Mouse (Mus musculus): ENCODE measurements around the gene Sgce.
"Not testable (repeated sequence)": the region's sequence is repeated elsewhere in the genome, so short reads cannot be mapped to it uniquely, and the experiment has no call there.

Gene Sgce

GRCm38 (mm10) chr6:4722739-4723138 is 24.3 kb downstream of the Sgce start:
- DNase-seq = no peak

GRCm38 (mm10) chr6:4722142-4722541 is 24.9 kb downstream of the Sgce start:
- no peak for DNase-seq

GRCm38 (mm10) chr6:4717344-4717743 is 29.7 kb downstream of the Sgce start:
- DNase-seq = no peak

GRCm38 (mm10) chr6:4716171-4716570 is 30.8 kb downstream of the Sgce start:
- no peak for DNase-seq

DNA sequence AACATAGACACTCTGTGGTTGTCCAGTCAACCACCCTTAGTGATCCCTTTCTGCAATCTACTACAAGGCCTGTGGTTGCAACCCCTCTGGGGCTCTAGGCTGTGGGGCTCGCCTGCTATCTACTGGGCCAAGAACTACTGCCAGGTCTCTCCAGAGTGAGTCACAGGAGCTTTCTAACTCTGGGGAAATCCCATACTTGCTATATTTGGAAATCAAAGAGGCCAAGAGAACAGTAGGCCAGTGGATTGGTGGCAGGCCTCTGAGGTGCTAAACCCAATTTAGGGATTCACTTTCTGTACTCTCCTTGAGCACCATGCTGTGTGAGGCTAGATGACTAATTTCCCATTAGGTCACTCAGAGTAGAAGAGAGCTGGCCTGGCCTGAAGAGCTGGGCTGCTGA is 38.0 kb downstream of the Sgce start:
- DNase-seq = no peak

DNA sequence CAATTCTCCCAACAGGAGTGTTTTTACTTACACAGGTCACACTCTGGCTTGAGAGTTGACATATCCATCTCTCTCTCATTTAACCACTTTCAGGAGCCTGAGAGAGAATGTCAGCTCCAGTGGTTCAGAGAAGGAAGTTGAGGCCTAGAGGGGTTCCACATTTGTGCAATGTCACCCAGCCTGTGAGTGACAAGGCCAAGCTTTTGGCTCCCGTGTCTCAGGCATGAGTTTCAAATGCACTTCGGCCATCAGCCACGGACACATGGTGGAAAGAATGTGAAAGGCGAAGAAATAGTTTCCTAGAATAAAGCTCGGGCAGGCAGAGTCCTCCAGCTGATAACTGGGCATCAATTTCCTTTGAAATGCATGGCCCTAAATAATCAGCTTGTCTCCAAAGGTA is 40.6 kb downstream of the Sgce start:
- no peak for DNase-seq

DNA sequence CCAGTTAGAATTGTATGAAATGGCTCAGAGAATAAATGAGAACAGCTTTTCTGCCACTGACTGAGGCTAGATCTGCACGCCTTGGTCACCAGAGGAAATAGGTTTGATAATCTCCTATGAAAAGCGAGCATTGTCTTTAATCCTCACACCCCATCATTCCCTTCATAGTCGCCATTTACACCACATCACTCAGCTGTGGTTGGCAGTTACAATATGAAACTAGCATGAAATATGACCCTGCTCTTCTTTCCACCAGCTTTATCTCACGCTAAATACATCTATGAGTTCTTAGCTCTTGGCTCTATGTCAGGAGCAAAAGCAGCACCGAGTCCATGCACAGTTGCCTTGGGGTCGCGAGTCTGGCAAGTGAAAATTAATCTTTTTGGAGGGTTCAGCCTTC is 43.1 kb downstream of the Sgce start:
- no peak for DNase-seq

- no peak for DNase-seq
Observed at GRCm38 (mm10) chr6:4701641-4702040, 45.4 kb downstream of the Sgce start.

DNA sequence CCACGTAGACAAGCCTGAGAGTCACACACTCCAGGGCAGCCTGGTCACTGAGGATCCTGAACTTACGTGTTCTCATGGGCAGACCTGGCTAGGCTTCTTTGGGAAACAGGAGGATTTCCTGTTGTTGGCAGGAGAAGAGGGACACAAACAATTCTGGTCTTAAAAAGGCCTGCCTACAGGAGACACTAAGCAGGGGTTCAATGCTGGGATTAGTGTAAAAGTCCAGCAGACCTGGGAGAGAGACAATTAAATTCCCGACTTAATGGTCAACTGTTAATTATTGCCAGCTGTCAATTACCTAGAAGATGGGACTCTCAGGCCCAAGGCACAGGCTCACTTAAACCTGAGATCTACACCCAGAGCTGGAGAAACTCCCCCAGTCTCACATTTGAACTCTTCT is 51.2 kb downstream of the Sgce start:
- no peak for DNase-seq

GRCm38 (mm10) chr6:4694672-4695231 is 52.3 kb downstream of the Sgce start:
- no peak for DNase-seq

- no peak for DNase-seq
Observed at GRCm38 (mm10) chr6:4693544-4693943, 53.5 kb downstream of the Sgce start.

DNA sequence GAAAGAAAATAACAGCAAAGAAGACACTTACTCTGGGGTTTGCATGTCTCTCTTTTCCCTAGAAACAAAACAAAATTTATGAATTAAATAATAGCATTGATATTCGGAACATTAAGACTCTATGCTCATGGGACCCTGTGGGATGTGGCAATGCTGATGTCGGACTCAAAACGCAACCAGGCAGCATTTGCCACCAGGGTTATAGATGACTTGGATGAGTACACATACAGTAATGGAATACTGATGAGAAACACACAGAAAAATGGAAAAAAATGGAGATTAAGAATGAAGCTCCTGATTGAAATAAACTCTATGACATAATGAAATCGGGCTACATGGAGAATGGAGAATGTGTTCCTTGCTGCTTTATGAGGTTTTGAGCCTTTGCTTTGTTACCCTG is 56.6 kb downstream of the Sgce start:
- no peak for DNase-seq

DNA sequence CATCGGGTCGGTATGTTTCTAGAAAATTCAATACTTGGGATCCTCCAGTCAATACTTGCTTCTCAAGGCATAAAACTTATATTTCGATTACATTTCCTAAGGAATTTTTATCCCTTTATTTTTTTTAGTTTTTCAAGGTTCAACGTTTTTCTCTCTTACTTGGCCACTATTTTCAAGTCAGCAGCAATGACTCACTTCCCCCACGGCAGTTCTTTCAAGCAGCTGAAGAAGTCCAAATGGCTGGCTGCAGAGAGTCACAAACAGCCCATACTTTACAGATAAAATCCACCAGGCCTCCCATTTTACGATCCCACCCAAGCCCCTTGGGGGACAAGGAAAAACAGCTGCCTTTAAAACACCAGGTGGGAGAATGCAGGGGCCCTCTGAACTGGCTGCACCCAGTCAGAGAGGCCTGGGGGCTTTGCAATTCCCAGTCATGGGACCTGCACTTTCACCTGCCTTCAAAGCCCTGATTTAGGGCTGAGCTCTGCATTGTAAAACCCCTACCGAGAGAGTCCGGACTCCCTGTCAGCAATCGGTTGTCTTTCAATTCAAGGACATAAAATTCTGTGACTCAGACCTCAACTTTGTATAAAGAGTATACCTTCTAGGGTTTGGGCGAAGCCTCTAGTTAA is 62.2 kb downstream of the Sgce start:
- DNase-seq = no peak

DNA sequence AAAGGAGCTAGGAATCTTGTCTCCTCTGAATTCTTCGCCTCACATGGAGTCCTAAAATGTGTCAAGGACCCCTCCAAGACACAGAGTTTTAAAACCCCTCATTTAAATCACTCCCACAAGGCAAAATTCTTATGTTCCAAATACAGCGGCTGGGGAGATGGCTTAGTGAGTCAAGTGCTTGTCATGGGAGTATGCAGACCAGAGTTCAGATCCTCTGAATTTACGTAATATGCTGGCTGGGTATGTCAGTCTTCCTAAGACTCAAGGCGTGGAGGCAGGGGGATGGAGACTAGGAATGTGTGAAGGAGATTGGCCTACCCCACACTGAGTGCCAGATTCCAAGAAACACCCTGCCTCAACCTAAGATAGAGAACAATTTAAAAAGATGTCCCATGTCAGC is 66.4 kb downstream of the Sgce start:
- DNase-seq = no peak

DNA sequence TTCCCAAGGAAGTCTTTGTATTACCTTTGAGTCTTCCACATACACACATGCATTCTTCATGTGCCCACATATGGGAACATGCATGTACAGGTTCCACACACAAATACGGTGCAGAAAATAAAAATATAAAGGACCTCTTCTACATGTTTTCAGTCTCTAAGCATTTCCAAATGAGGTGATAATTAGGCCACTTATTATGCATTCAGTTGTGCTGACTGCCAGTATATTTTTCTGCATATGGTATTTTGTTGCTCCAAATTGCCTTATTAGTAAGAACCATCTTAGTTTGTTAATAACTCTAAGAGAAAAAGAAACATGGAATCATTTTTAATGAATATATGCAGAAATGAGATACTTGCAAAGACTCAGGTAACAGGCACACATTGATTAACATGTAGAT is 67.0 kb downstream of the Sgce start:
- no peak for DNase-seq

- no peak for DNase-seq
Observed at GRCm38 (mm10) chr6:4677356-4677761, 69.6 kb downstream of the Sgce start.

DNA sequence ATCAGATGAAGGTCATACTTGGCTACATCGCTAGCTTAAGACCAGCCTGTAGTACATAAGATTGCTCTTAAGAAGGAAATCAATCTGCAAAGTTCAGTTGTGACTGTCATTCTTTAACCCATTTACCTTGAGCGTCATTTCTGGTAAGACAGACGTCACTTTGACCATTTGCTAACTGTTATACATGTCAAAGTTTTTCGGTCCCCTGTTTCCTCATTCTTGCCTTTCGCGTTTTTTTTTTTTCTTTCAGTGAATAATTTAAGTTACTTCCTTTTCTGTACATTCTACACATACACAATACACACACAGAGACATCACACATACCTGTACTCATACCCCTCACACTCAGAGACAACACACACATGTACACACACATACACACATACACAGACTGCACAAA is 81.9 kb downstream of the Sgce start:
- no peak for DNase-seq

DNA sequence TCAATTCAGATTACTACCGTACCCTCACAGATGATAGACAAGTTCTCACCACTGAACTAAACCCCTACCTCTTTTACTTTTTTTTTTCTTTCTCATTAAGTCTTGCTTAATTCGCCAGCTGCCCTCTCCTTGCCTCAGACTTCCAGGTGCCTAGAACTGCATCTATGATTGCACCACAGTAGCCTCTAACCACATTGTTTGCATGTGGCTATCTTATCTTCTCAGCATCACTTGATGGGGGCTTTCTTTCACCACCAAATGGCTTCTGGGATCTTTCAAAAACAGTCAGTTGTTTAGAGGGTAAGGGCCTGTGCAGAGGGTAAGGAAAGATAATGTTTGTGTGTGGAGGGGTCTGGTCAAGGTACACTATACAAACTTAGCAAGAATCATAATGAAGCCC is 82.7 kb downstream of the Sgce start:
- no peak for DNase-seq

- DNase-seq = no peak
Observed at GRCm38 (mm10) chr6:4663516-4663915, 83.5 kb downstream of the Sgce start.

DNA sequence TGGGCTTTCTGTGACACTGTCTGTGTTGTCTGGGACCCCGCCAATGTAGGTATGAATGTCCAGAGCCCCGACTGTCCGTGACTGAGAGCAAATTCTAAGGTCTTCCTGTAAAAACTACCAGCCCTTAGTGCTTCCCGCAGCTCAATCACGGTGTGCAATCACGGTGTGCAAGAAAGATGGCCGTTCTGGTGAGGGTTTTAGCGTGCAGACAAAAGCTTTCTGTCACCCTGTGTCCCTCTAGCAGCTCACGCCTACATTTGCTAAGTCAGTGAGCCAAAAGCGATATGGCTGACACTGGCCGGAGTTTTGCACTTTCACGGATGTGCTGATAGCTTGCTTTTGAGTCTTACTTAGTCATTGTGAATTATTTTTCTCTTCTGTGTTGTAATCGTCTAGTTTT is 88.1 kb downstream of the Sgce start:
- DNase-seq = no peak

DNA sequence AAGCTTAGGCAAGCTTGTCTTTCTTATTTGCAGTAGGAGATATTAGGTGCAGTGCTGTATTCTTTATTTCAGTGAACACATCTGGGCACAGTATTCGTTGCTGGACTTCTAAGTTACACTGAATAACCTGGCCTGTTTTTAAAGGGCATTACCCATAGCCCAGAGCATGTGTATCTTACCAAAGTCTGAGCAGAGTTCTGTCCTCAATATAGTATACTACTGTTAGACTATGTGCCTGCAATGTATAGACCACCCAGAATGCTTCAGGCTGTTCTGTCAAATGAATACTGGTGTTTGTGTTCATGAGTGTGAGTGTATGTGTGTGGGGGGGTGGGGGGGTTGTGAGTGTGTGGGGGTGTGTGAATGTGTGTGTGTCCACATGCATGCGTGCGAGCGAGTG is 91.1 kb downstream of the Sgce start:
- no peak for DNase-seq

DNA sequence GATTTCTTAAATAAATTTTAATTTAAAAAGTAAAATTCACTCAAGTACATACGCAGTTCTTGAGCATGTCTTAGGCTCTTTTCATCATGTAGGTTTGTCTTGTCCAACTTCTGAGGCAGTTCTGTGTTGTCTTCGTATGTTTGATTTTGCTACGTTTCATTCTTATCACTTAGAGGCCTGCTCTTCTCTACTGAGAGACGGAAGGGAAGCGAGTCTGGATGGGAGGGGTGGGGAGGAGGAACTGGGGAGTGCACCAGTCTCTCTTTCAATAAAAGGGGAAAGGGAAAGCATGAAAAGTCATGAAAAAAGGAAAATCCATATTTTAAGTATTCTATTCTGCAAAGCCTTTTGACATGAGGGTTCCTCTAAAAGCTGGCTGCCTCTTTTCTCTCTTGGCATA is 91.5 kb downstream of the Sgce start:
- no peak for DNase-seq

GRCm38 (mm10) chr6:4653741-4654140 is 93.3 kb downstream of the Sgce start:
- DNase-seq = not testable (repeated sequence)

DNA sequence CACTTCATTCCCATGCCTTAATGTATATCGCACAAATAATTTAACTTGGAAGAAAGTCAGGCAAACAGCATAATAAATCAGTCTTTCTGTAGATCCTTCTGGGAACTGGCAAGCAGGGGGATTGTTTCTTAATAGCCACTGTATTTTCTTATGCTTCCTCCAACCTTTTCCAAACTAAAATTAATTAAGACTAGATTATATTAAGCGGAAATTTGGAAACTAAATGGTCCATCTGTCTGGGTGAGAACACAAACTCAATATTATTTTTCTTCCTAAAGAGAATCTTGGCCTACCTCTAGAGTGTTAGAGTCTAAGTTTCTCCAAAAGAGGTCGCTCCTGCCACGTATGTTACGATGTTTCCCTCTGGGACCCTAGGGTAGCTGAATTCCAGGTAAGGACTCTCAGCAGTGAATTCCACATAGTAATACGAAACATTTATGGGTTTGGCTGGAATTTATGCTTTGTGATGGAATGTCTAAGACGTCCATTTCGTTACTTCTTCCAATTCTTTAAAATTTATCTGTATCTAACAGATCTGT is 94.3 kb downstream of the Sgce start:
- no peak for DNase-seq

DNA sequence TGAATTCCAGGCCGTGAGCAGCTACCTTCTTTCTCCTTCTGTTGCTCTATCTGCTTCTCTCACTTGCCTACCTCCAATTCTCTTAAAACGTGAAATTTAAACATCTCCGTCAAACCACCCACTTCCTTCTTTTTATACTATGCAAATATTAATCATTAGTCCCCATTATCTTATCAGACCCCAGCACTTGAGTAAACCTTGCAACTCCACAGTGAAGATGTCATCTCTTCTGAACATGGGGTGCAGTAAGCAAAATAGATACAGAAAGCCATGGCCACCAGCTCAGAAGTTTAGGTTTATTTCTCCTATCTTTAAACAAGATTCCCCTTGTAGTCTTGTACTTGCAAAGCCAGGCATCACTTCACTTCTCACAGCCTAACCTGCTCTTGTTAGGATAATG is 99.7 kb downstream of the Sgce start:
- no peak for DNase-seq

All from kidney, postnatal 10 days (tissue).